Mouse (Mus musculus) mouse trophoblast stem cell (cell line): ENCODE measurements around the gene Rrp9.

Source experiments
- in situ Hi-C, 2 experiments: fragments of 300-500 bp; cut with MseI, MboI; formaldehyde crosslinking; loops; 2 replicates in 1 of 2; 3 replicates in 1 of 2; pipeline ENCODE4 v1.15.1; 2025

Gene Rrp9

GRCm38 (mm10) chr9:106519433-106519832 lies 43.7 kb downstream of the Rrp9 start:
- in situ Hi-C loops = no loop called here

DNA sequence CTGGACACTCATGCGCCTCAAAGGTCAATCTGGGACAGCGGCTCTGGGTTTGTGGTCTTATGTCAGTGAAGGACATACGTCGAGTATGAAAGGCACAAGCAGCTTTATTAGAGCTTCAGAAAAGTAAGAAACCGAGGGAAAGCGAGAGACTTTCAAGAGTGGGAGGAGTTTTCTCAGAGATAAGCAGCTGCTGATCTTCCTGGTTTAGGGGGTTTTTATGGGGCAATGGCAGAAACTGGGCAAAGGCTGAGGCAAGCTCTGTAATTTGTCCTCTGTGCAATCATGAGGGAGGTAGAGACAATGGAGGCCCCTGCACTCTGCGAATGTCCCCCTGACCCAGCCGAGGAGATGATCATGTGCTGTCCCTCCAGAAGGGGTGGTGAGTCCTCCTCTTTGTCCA lies 44.1 kb downstream of the Rrp9 start:
- in situ Hi-C loops = no loop called here

- in situ Hi-C loops = loop anchor here (5.0 to 10.0 kb wide), 3 partner anchors 63 to 110 kb away; no protein-coding TSS in a partner anchor
Measured at GRCm38 (mm10) chr9:106531833-106532232, 56.1 kb downstream of the Rrp9 start.

DNA sequence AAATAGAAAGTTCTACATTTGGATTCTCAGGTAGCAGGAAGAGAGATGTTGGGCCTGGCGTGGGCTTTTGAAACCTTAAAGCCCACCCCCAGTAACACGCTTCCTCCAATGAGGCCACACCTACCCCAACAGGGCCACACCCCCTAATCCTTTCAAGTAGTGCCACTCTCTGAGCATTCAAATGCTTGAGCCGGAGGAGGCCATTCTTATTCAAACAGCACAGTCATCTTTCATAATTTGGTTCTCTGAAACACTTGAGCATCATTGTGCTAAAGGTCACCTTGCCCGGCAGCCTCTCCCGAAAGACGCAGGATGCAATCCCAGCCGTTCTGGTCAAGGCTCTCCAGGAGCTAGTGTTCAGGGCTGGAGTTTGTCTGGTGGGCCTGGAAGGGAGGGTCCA lies 58.5 kb downstream of the Rrp9 start:
- in situ Hi-C loops = loop anchor here (5.0 to 10.0 kb wide), 3 partner anchors 61 to 108 kb away; no protein-coding TSS in a partner anchor

GRCm38 (mm10) chr9:106534975-106535374 lies 59.2 kb downstream of the Rrp9 start:
- in situ Hi-C loops = loop anchor here (5.0 to 10.0 kb wide), 3 partner anchors 60 to 107 kb away; no protein-coding TSS in a partner anchor
